Mouse (Mus musculus) C2C12 (cell line): ENCODE measurements around the gene Rflna.
A peak's percentile ranks its signal among the peaks of the same experiment; 100 is the strongest.

Experiments used
- CEBPB ChIP-seq: IDR thresholded peaks from one replicate; pipeline ENCODE4 v1.6.1; 2011; ENCODE audit warnings: low read depth, mild to moderate bottlenecking, control low read depth, moderate library complexity
- CTCF ChIP-seq: IDR thresholded peaks from one replicate; pipeline ENCODE4 v1.5.1; 2011; ENCODE audit not compliant: control insufficient read depth, insufficient read depth, insufficient read length
- FOSL1 ChIP-seq: IDR thresholded peaks from one replicate; pipeline ENCODE4 v1.8.0; 2011; ENCODE audit warnings: mild to moderate bottlenecking, low read length; ENCODE audit not compliant: poor library complexity, insufficient read depth, severe bottlenecking
- MAX ChIP-seq: IDR thresholded peaks from one replicate; pipeline ENCODE4 v1.6.1; 2011; ENCODE audit warnings: mild to moderate bottlenecking, control low read depth
- MYOD1 ChIP-seq: IDR thresholded peaks from one replicate; pipeline ENCODE4 v1.6.1; 2011; ENCODE audit warnings: low read depth; ENCODE audit not compliant: control insufficient read depth, insufficient read length
- MYOG ChIP-seq: IDR thresholded peaks from one replicate; pipeline ENCODE4 v1.6.1; 2011; ENCODE audit not compliant: control insufficient read depth, insufficient read length; ENCODE audit errors: extremely low read depth
- USF1 ChIP-seq: IDR thresholded peaks from one replicate; pipeline ENCODE4 v1.6.1; 2011; ENCODE audit warnings: low read depth, mild to moderate bottlenecking, control low read depth, moderate library complexity

GRCm38 (mm10) chr5:124966622-124967332 is 36.2 kb upstream of the Rflna start:
- TF ChIP-seq CTCF (no peak), MAX (peak; percentile 31), MYOD1 (no peak), MYOG (no peak), USF1 (no peak), FOSL1 (no peak), CEBPB (no peak)
